Mouse (Mus musculus) CH12.LX (cell line): ENCODE results near the gene Arhgef2.

Experiments used
- CTCF ChIP-seq, 2 experiments: IDR thresholded peaks in 1 of 2; conservative IDR thresholded peaks in 1 of 2; 2 replicates each; pipeline ENCODE4 v1.5.1; 2011 to 2012; ENCODE audit warnings: low read depth in 2 of 2, low read length in 2 of 2, improper control_type of control experiment in 1 of 2, inconsistent platforms in 1 of 2, mild to moderate bottlenecking in 1 of 2, moderate library complexity in 1 of 2
- ETS1 ChIP-seq: conservative IDR thresholded peaks from 2 replicates; pipeline ENCODE4 v1.6.1; 2012; ENCODE audit warnings: low read depth, mild to moderate bottlenecking, inconsistent platforms, low read length, improper control_type of control experiment, moderate library complexity
- MAX ChIP-seq: IDR thresholded peaks from 2 replicates; pipeline ENCODE4 v1.6.1; 2011; ENCODE audit warnings: low read length, improper control_type of control experiment
- SMC3 ChIP-seq: IDR thresholded peaks from 2 replicates; pipeline ENCODE4 v1.6.1; 2011; ENCODE audit warnings: low read depth, low read length, improper control_type of control experiment
- USF1 ChIP-seq: IDR thresholded peaks from 2 replicates; pipeline ENCODE4 v1.6.1; 2014; ENCODE audit warnings: low read depth, mild to moderate bottlenecking, inconsistent platforms, low read length, improper control_type of control experiment
- ZC3H11A ChIP-seq: IDR thresholded peaks from 2 replicates; pipeline ENCODE4 v1.6.1; 2012; ENCODE audit warnings: low read depth, mild to moderate bottlenecking, inconsistent platforms, low read length, improper control_type of control experiment

- no peak for TF ChIP-seq USF1
- peak; percentile 53 to 84; a peak in 3 of 4 replicates for TF ChIP-seq CTCF (conservative IDR thresholded peaks at IDR 0.05 in 1 of 2, IDR thresholded peaks at IDR 0.05 in 1 of 2; ENCODE audit: low read depth in 2 of 2, low read length in 2 of 2)
- no peak for TF ChIP-seq MAX
- TF ChIP-seq SMC3, result peak; percentile 81
- peak; percentile 12; the same call in 1 of the 2 replicates for TF ChIP-seq ZC3H11A
- TF ChIP-seq ETS1, result no peak
Observed at GRCm38 (mm10) chr3:88640676-88641075, 34.9 kb downstream of the Arhgef2 start.
